Mouse (Mus musculus) C2C12 (cell line): ENCODE measurements around the gene Dda1.

Experiments used
- CEBPB ChIP-seq: IDR thresholded peaks from one replicate; pipeline ENCODE4 v1.6.1; 2011; ENCODE audit warnings: low read depth, mild to moderate bottlenecking, control low read depth, moderate library complexity
- CTCF ChIP-seq: IDR thresholded peaks from one replicate; pipeline ENCODE4 v1.5.1; 2011; ENCODE audit not compliant: control insufficient read depth, insufficient read depth, insufficient read length
- MAX ChIP-seq: IDR thresholded peaks from one replicate; pipeline ENCODE4 v1.6.1; 2011; ENCODE audit warnings: mild to moderate bottlenecking, control low read depth
- MYOD1 ChIP-seq: IDR thresholded peaks from one replicate; pipeline ENCODE4 v1.6.1; 2011; ENCODE audit warnings: low read depth; ENCODE audit not compliant: control insufficient read depth, insufficient read length

DNA sequence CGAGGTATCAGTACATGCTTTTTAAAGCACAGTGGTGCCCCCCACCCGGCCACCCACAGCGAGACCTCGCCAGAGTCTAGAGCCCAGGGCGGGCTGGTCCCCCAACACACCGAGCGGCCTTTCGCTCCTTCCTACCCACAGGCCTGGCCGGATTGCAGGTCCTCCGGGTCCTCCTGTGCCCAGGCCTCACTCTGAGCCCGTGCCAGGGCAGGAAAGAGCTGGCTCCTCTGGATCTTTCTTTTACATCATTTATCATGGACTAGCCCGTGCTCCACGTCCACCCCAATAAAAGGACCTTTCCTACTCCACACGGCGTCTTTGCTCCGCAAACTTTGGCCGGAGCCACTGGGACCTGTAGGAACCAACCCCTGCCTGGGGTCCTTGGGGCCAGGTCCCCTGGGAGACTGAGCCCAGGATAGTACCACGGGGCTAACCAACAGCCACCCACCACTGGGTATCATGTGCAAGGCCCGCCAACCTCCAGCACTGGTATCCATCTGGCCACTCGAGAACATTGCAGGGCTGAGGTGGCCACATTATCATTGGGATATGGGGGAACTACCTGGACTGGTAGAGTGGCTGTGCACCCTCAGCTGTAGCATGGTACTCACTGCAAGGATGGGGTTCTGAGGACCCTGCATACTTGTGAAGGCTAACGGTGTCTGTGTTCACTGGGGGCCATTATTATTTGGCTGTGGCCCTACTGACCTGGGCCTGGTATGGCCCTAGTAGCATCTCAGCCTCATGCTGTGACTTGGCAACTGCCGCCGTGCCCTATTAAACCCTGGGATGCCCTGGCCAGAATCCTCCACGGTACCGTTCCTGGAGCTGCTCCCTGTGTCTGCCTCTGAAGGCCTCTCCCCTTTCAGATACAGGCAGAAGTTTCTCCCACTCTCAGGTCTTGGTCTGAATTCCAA is 6.0 kb downstream of the Dda1 start:
- TF ChIP-seq CTCF (no peak), MYOD1 (no peak), CEBPB (no peak), MAX (no peak)
